Mouse (Mus musculus) kidney, adult 2 months (tissue): ENCODE data around the gene Elp4.

Experiments
- CTCF ChIP-seq: fragments of 200-500 bp; conservative IDR thresholded peaks from 2 replicates; pipeline ENCODE4 v1.5.1; 2011; ENCODE audit warnings: low read depth, mild to moderate bottlenecking, control low read depth, low read length, moderate library complexity, mixed read lengths; ENCODE audit not compliant: insufficient read depth, insufficient read length
- POLR2A ChIP-seq: fragments of 200-500 bp; IDR thresholded peaks from one replicate; pipeline ENCODE4 v1.6.1; 2011; ENCODE audit warnings: low read depth, low read length, control low read depth

DNA sequence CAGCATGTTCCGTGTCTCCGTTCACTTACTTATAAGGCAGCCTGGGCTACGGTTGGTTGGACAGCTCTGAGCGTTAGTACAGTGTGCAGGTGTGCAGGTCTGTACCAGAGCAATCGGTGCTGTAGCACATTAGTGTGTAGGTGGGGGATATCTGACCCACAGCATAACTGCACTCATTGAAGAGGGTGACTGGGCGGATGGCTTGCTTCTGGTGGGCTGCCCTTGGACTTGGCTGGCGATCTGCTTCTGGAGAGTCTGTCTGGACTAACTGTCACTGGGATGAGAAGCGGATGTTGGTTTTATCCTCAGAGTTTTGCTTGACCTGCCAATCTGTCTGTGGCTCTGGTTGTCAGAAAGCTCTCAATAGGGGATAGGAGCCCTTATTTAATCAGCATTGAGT, 247.9 kb downstream of the Elp4 start:
- TF ChIP-seq CTCF (no peak), POLR2A (no peak)
